Mouse (Mus musculus): ENCODE measurements around the gene Rnase13. TPM values are rescaled to one million over a fixed set of nuclear protein-coding genes. Genes with fewer than 3 reads are reported as not detected.
"Not testable (repeated sequence)": the region's sequence is repeated elsewhere in the genome, so short reads cannot be mapped to it uniquely, and the experiment has no call there.

Rnase13 gene
- polyA plus RNA-seq, 1 experiment from 2014 or later = not detected

GRCm38 (mm10) chr14:51932092-51933020 is 9.8 kb upstream of the Rnase13 start:
- no peak for ATAC-seq (ENCODE audit: insufficient read depth, low FRiP score, low TSS enrichment)
- WGBS = 79% methylated on average over 10 of the region's 10 CpGs

GRCm38 (mm10) chr14:51930824-51931223 is 8.3 kb upstream of the Rnase13 start:
- H3K9ac ChIP-seq (ENCODE audit: low read length) = no peak overlapping the region
- H3K27ac ChIP-seq (ENCODE audit: low read depth, low read length) = no peak overlapping the region
- peak; percentile 28 for DNase-seq (ENCODE audit: low spot score)
- no peak overlapping the region for H3K4me2 ChIP-seq (ENCODE audit: low read depth)
- 41% methylated on average over 5 of the region's 5 CpGs for WGBS
- no peaks in the 10 kb centered on the region for H3K9me3 ChIP-seq (ENCODE audit: control insufficient read depth, low read length)
- peak; percentile 48 for ATAC-seq (ENCODE audit: insufficient read depth, low FRiP score, low TSS enrichment)
- no peaks in the 10 kb centered on the region for H3K36me3 ChIP-seq (ENCODE audit: control insufficient read depth, insufficient read depth, low read length)
- no peaks in the 10 kb centered on the region for H3K4me1 ChIP-seq (ENCODE audit: control insufficient read depth, insufficient read depth, low read length)
- H3K27me3 ChIP-seq (ENCODE audit: control insufficient read depth, insufficient read depth, low read length) = no peaks in the 10 kb centered on the region
- H3K4me3 ChIP-seq (ENCODE audit: low read depth, low read length) = no peak overlapping the region

More at GRCm38 (mm10) chr14:51932092-51933020, 9.8 kb upstream of the Rnase13 start:
- Histone ChIP-seq H3K36me3 (ENCODE audit: control insufficient read depth, insufficient read depth, low read length) (no peaks in the 10 kb centered on the region), H3K27me3 (ENCODE audit: control insufficient read depth, insufficient read depth, low read length) (no peaks in the 10 kb centered on the region), H3K4me3 (ENCODE audit: low read depth, low read length) (no peak overlapping the region), H3K9ac (ENCODE audit: low read length) (no peak overlapping the region), H3K9me3 (ENCODE audit: control insufficient read depth, low read length) (no peaks in the 10 kb centered on the region), H3K4me2 (ENCODE audit: low read depth) (no peak overlapping the region), H3K4me1 (ENCODE audit: control insufficient read depth, insufficient read depth, low read length) (no peaks in the 10 kb centered on the region), H3K27ac (ENCODE audit: low read depth, low read length) (no peak overlapping the region)
- no peak for DNase-seq (ENCODE audit: low spot score)

DNA sequence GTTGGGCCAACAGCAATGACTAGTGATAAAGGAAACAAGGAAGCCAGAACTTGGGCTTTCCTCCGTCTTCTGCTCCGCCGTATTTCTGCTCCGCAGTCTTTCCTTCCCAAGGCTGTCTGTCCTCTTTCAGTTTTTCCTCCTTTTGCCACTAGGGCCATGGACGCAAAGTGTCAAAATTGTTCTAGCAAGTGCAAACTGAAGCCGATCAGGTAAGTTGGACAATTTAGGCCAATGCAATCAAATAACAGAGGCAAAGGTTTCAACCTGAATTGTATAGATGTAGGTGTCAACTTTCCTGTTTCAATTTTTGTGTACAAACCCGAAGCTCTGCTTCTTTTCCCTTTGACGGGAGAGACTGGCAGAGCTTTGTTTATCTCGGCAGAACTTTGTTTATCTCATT is 7.4 kb upstream of the Rnase13 start:
- Histone ChIP-seq H3K36me3 (ENCODE audit: control insufficient read depth, insufficient read depth, low read length) (no peaks in the 10 kb centered on the region), H3K27me3 (ENCODE audit: control insufficient read depth, insufficient read depth, low read length) (no peaks in the 10 kb centered on the region), H3K4me2 (ENCODE audit: low read depth) (no peak overlapping the region), H3K27ac (ENCODE audit: low read depth, low read length) (no peak overlapping the region), H3K9ac (ENCODE audit: low read length) (no peak overlapping the region), H3K4me3 (ENCODE audit: low read depth, low read length) (no peak overlapping the region), H3K9me3 (ENCODE audit: control insufficient read depth, low read length) (no peaks in the 10 kb centered on the region), H3K4me1 (ENCODE audit: control insufficient read depth, insufficient read depth, low read length) (no peaks in the 10 kb centered on the region)
- no peak for ATAC-seq (ENCODE audit: insufficient read depth, low FRiP score, low TSS enrichment)
- WGBS = 72% methylated on average over 9 of the region's 9 CpGs
- no peak for DNase-seq (ENCODE audit: low spot score)

GRCm38 (mm10) chr14:51929309-51929943 is 6.9 kb upstream of the Rnase13 start:
- Histone ChIP-seq H3K9ac (ENCODE audit: low read length) (no peak overlapping the region), H3K4me1 (ENCODE audit: control insufficient read depth, insufficient read depth, low read length) (no peaks in the 10 kb centered on the region), H3K27me3 (ENCODE audit: control insufficient read depth, insufficient read depth, low read length) (no peaks in the 10 kb centered on the region), H3K4me2 (ENCODE audit: low read depth) (no peak overlapping the region), H3K27ac (ENCODE audit: low read depth, low read length) (no peak overlapping the region), H3K4me3 (ENCODE audit: low read depth, low read length) (no peak overlapping the region), H3K9me3 (ENCODE audit: control insufficient read depth, low read length) (no peaks in the 10 kb centered on the region), H3K36me3 (ENCODE audit: control insufficient read depth, insufficient read depth, low read length) (no peaks in the 10 kb centered on the region)
- no peak for ATAC-seq (ENCODE audit: insufficient read depth, low FRiP score, low TSS enrichment)
- 87% methylated on average over 8 of the region's 8 CpGs for WGBS
- no peak for DNase-seq (ENCODE audit: low spot score)

DNA sequence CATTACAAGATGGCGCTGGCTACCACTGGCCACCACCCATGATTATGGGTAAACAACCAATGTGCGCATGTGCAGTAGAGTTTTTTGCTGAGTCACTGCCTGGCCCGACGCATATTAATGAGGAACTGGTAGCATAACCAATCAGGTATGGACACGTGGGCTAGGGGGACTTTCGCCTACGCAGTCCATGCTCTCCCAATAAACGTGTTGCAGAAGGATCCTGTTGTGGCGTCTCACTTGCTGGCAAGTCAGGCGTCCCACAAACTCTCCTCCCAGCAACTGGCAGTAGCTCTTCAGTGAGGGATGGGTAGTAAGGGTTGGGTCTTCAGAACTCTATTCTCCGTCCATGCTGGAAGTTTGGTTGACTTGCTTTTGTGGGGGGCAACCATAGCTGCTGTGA is 4.4 kb upstream of the Rnase13 start:
- ATAC-seq (ENCODE audit: insufficient read depth, low FRiP score, low TSS enrichment); H3K4me2 ChIP-seq (ENCODE audit: low read depth); H3K9me3 ChIP-seq (ENCODE audit: control insufficient read depth, low read length); H3K27ac ChIP-seq (ENCODE audit: low read depth, low read length); H3K27me3 ChIP-seq (ENCODE audit: control insufficient read depth, insufficient read depth, low read length); H3K9ac ChIP-seq (ENCODE audit: low read length); H3K4me3 ChIP-seq (ENCODE audit: low read depth, low read length); H3K4me1 ChIP-seq (ENCODE audit: control insufficient read depth, insufficient read depth, low read length); DNase-seq (ENCODE audit: low spot score); H3K36me3 ChIP-seq (ENCODE audit: control insufficient read depth, insufficient read depth, low read length): not testable (repeated sequence)
- 90% methylated on average over 11 of the region's 11 CpGs for WGBS

- no peak overlapping the region for H3K4me2 ChIP-seq (ENCODE audit: low read depth)
- H3K27ac ChIP-seq (ENCODE audit: low read depth, low read length) = no peak overlapping the region
- H3K36me3 ChIP-seq (ENCODE audit: control insufficient read depth, insufficient read depth, low read length) = no peaks in the 10 kb centered on the region
- DNase-seq (ENCODE audit: low spot score) (no peak), ATAC-seq (ENCODE audit: insufficient read depth, low FRiP score, low TSS enrichment) (no peak)
- no peaks in the 10 kb centered on the region for H3K4me1 ChIP-seq (ENCODE audit: control insufficient read depth, insufficient read depth, low read length)
- H3K27me3 ChIP-seq (ENCODE audit: control insufficient read depth, insufficient read depth, low read length) = no peaks in the 10 kb centered on the region
- H3K4me3 ChIP-seq (ENCODE audit: low read depth, low read length) = no peak overlapping the region
- no peaks in the 10 kb centered on the region for H3K9me3 ChIP-seq (ENCODE audit: control insufficient read depth, low read length)
- WGBS = 83% methylated on average over 4 of the region's 4 CpGs
- no peak overlapping the region for H3K9ac ChIP-seq (ENCODE audit: low read length)
Measured at GRCm38 (mm10) chr14:51923492-51923891, 919 bp upstream of the Rnase13 start.

DNA sequence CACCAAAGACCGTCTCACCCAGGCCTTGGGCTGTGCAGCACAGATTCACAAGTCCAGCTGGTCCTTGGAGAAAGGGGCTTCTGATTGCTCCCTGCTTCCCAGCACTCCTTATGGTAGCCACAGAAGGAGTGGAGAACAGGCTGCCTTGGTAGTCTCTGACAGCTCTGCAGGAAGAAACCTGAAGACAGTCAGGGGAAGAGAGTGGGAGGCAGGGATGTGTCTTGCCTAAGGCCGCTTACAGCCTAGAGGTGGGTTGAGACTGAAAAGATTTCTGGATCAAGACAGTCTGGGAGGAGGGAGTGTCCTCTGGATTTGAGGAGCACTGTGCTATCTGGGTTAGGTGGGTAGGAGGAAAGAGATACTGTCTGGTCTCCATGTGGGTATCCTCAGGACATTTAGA is 337 bp upstream of the Rnase13 start:
- Histone ChIP-seq H3K27ac (ENCODE audit: low read depth, low read length) (no peak overlapping the region), H3K4me2 (ENCODE audit: low read depth) (no peak overlapping the region), H3K36me3 (ENCODE audit: control insufficient read depth, insufficient read depth, low read length) (no peaks in the 10 kb centered on the region), H3K9me3 (ENCODE audit: control insufficient read depth, low read length) (no peaks in the 10 kb centered on the region), H3K27me3 (ENCODE audit: control insufficient read depth, insufficient read depth, low read length) (no peaks in the 10 kb centered on the region), H3K4me3 (ENCODE audit: low read depth, low read length) (no peak overlapping the region), H3K4me1 (ENCODE audit: control insufficient read depth, insufficient read depth, low read length) (no peaks in the 10 kb centered on the region), H3K9ac (ENCODE audit: low read length) (no peak overlapping the region)
- WGBS = 83% methylated on average over 2 of the region's 2 CpGs
- no peak for ATAC-seq (ENCODE audit: insufficient read depth, low FRiP score, low TSS enrichment)
- DNase-seq (ENCODE audit: low spot score) = no peak

DNA sequence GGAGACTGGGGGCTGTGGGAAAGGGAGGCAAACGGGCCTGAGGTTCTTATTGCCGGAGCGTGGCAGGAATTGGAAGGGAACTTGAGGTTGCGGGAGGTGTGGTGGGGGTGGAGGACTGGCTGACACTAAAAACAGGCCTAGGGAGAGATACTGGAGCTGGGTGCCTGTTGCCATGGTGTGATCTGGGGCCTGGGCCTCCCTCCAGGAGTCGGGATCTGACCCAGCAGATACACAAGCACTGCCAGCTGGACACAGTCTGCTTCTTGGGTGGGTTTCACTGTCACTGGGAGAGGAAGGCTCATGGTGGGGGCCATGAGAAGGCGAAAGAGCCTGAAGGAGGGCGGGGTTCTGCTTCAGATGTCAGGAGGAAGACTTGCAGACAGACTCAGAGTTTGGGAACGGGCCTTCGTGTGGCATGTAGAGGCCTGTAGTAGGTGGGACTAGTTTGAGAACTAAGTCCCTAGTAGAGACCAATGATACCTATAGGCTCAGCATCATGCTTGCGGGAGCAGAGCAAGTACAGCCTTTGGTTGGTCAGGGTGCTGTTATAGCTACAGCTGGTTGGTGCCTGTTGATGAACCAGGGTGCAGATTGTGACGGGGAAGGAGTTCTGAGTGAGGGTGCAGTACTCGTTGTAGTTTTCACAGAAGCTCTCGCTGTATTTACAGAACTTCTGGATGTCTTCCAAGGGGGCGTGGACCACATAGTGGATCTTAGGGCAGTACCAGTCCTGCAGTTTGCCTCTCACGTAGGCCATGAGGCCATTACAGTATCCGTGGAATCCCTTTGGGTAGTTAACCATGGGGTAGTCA is 608 bp downstream of the Rnase13 start:
- Histone ChIP-seq H3K4me2 (ENCODE audit: low read depth) (no peak overlapping the region), H3K9ac (ENCODE audit: low read length) (no peak overlapping the region), H3K4me3 (ENCODE audit: low read depth, low read length) (no peak overlapping the region), H3K27me3 (ENCODE audit: control insufficient read depth, insufficient read depth, low read length) (no peaks in the 10 kb centered on the region), H3K36me3 (ENCODE audit: control insufficient read depth, insufficient read depth, low read length) (no peaks in the 10 kb centered on the region), H3K9me3 (ENCODE audit: control insufficient read depth, low read length) (no peaks in the 10 kb centered on the region), H3K4me1 (ENCODE audit: control insufficient read depth, insufficient read depth, low read length) (no peaks in the 10 kb centered on the region), H3K27ac (ENCODE audit: low read depth, low read length) (no peak overlapping the region)
- 89% methylated on average over 16 of the region's 16 CpGs for WGBS
- DNase-seq (ENCODE audit: low spot score) (no peak), ATAC-seq (ENCODE audit: insufficient read depth, low FRiP score, low TSS enrichment) (no peak)
